Mouse (Mus musculus) NIH3T3 (cell line): ENCODE measurements around the gene Tsnaxip1.

ENCODE experiments used
- DNase-seq: peaks from one replicate; pipeline ENCODE4 v3.0.0-alpha.2; 2012; ENCODE audit warnings: low read depth

Gene Tsnaxip1

GRCm38 (mm10) chr8:105861951-105862350, 34.4 kb downstream of the Tsnaxip1 start:
- peak; percentile 84 for DNase-seq

GRCm38 (mm10) chr8:105866364-105867029, 39.0 kb downstream of the Tsnaxip1 start:
- peak; percentile 30 for DNase-seq

GRCm38 (mm10) chr8:105874301-105874700, 46.8 kb downstream of the Tsnaxip1 start:
- peak; percentile 79 for DNase-seq

- peak; percentile 92 for DNase-seq
Observed at GRCm38 (mm10) chr8:105880754-105881520, 53.4 kb downstream of the Tsnaxip1 start, which contains the start of gene Edc4. Gene Edc4 (plus strand): TSS chr8:105880881.

GRCm38 (mm10) chr8:105889756-105890465, 62.4 kb downstream of the Tsnaxip1 start:
- DNase-seq: no peak

- no peak for DNase-seq
Observed at GRCm38 (mm10) chr8:105890870-105891269, 63.3 kb downstream of the Tsnaxip1 start.

- DNase-seq: peak; percentile 61
Observed at GRCm38 (mm10) chr8:105892432-105892831, 64.9 kb downstream of the Tsnaxip1 start.

- DNase-seq: peak; percentile 65
Observed at GRCm38 (mm10) chr8:105893339-105893738, 65.8 kb downstream of the Tsnaxip1 start, which contains the start of gene Nrn1l. Gene Nrn1l (plus strand): TSS chr8:105893567.
